Comparison of ENCODE assay signal across 11 mouse cellular contexts in the genomic region with DNA sequence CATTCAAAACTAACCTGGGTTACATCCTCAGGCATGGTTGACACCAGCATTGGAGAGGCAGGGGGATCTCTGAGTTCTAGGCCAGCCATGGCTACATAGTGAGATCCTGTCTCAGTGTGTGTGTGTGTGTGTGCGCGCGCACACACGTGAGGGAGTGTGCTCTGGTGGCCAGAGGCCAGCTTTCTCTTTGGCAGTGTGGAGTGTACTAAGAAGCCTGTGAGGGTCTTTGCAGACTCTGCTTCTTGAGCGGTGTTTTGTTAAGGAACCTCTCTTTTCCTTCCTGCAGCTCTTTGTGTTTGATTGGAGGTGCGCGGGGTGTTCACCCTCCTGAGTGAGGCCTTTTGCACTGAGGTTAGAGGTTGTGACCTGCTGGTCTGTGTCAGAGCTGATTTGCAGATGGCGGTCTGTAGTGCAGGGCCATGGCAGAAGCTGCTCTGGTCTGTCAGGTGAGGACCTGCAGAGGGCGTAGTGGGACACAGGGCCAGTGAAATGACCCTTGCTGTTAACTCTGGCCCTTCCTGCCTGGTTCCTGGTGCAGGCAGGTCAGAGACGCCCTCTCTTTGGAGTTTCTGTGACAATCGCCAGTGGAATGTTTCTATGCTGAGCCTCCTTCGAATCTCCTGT. TPM values are rescaled to one million over a fixed set of nuclear protein-coding genes. Genes with fewer than 3 reads are reported as not detected.
DNase-seq lines count a peak whose midpoint lies in the region; ATAC-seq and TF ChIP-seq lines count a peak whose summit lies in the region.
"Had no signal": no experiment of that assay in that cellular context is flagged by ENCODE, and none has a peak within 500 bp of the region (broad histone marks: within the 10 kb centered on the region; RNA-seq: fewer than 3 reads in every experiment).

No protein-coding gene starts in this region.

- H3K36me3 ChIP-seq in heart, embryonic 15.5 days = no peaks in the 10 kb centered on the region
- H3K36me3 ChIP-seq in liver, embryonic 15.5 days (replicated peaks) = 0 out of 2 replicates have a peak, but pooled peaks cover 8% of the 10 kb centered on the region
- H3K36me3 ChIP-seq: hindbrain, embryonic 15.5 days had no signal

- H3K27ac ChIP-seq in heart, embryonic 15.5 days = 0 out of 2 replicates have a peak overlapping the region, but pooled peaks have one; percentile 26
- no peak overlapping the region for H3K27ac ChIP-seq in liver, embryonic 15.5 days (replicated peaks)
- H3K27ac ChIP-seq: hindbrain, embryonic 15.5 days had no signal

- intact Hi-C loops in heart, postnatal 25 days (cut with DNase I) = no loop called here

- ATAC-seq in heart, embryonic 15.5 days (replicated peaks; ENCODE audit: insufficient number of reproducible peaks, insufficient read depth, low FRiP score, low read depth) = no peak
- peak; percentile 13; the same call in 1 of the 2 replicates for ATAC-seq in liver, embryonic 15.5 days (ENCODE audit: insufficient read depth)
- ATAC-seq: Patski had no signal

- TF ChIP-seq CTCF in lung, adult 2 months (IDR thresholded peaks at IDR 0.05; ENCODE audit: insufficient read depth, low read length) = peak; percentile 33; the same call in 1 of the 2 replicates

- H3K4me3 ChIP-seq in heart, embryonic 15.5 days = no peak overlapping the region
- H3K4me3 ChIP-seq in lung, adult 2 months (replicated peaks; ENCODE audit: extremely low read depth, low read depth, low read length) = no peak overlapping the region
- H3K4me3 ChIP-seq in liver, embryonic 15.5 days (replicated peaks) = no peak overlapping the region
- H3K4me3 ChIP-seq: hindbrain, embryonic 15.5 days; megakaryocyte, embryonic 14.5 days had no signal

- H3K4me2 ChIP-seq in heart, embryonic 15.5 days = no peak overlapping the region
- H3K4me2 ChIP-seq in liver, embryonic 15.5 days = no peak overlapping the region
- H3K4me2 ChIP-seq: hindbrain, embryonic 15.5 days had no signal

- no peak overlapping the region for H3K9ac ChIP-seq in heart, embryonic 15.5 days
- H3K9ac ChIP-seq in liver, embryonic 15.5 days = no peak overlapping the region
- H3K9ac ChIP-seq: hindbrain, embryonic 15.5 days had no signal

- H3K4me1 ChIP-seq in heart, embryonic 15.5 days (replicated peaks) = peaks cover 77% of the 10 kb centered on the region
- H3K4me1 ChIP-seq in lung, adult 2 months (ENCODE audit: control insufficient read depth, insufficient read depth, low read length) = peaks cover 56% of the 10 kb centered on the region
- peaks cover 91% of the 10 kb centered on the region for H3K4me1 ChIP-seq in liver, embryonic 15.5 days (replicated peaks)

- no peak for TF ChIP-seq POLR2A in lung, adult 2 months (IDR thresholded peaks at IDR 0.05; ENCODE audit: borderline replicate concordance, extremely low read depth, low read depth, low read length)

- WGBS in heart, embryonic 15.5 days = 68% methylated on average over 12 of the region's 12 CpGs
- 40% methylated on average over 12 of the region's 12 CpGs for WGBS in lung, adult 2 months
- WGBS in liver, embryonic 15.5 days (ENCODE audit: insufficient replicate concordance) = 67% methylated on average over 12 of the region's 12 CpGs

- no peaks in the 10 kb centered on the region for H3K9me3 ChIP-seq in heart, embryonic 15.5 days (replicated peaks)
- no peaks in the 10 kb centered on the region for H3K9me3 ChIP-seq in liver, embryonic 15.5 days (replicated peaks)
- H3K9me3 ChIP-seq: hindbrain, embryonic 15.5 days; megakaryocyte, embryonic 14.5 days had no signal

- H3K27me3 ChIP-seq in heart, embryonic 15.5 days = no peaks in the 10 kb centered on the region
- no peaks in the 10 kb centered on the region for H3K27me3 ChIP-seq in liver, embryonic 15.5 days
- H3K27me3 ChIP-seq: hindbrain, embryonic 15.5 days; megakaryocyte, embryonic 14.5 days; Patski had no signal

- DNase-seq in heart, postnatal 25 days (ENCODE audit: low spot score) = no peak
- no peak for DNase-seq in lung, adult 2 months
- no peak for DNase-seq in lung, postnatal 25 days (ENCODE audit: low spot score)
- DNase-seq in R1 (ENCODE audit: low read depth, low spot score) = peak; percentile 60
- no peak for DNase-seq in adrenal gland, adult 18-20 months (ENCODE audit: low spot score in 2 of 2)
- no peak for DNase-seq in frontal cortex, postnatal 10 days (ENCODE audit: low spot score in 2 of 2)

RNA-seq across cellular contexts. Expression of a gene that starts 7.8 kb away (rescaled TPM):
- 21.0 and 34.8 TPM in 2 replicates for polyA plus RNA-seq in heart, embryonic 15.5 days (2015; fragmentation: Nextera tagmentation; extraction: Ambion mirVana)
- total RNA-seq in heart, postnatal 25 days (2021) = 10 to 100 TPM; 79.0 to 89.8 TPM
- 67.9 and 68.5 TPM in 2 replicates for polyA plus RNA-seq in lung, adult 2 months (2012; rRNA removed)
- 8.3 and 9.6 TPM in 2 replicates for polyA plus RNA-seq in liver, embryonic 15.5 days (2015; fragmentation: Nextera tagmentation; extraction: Ambion mirVana)
- total RNA-seq in adrenal gland, adult 18-20 months (2021) = 100 to 1,000 TPM in 1 of 2 experiments, 10 to 100 TPM in 1; 94.4 to 102 TPM
